Mouse (Mus musculus): ENCODE results near the gene Tcf12.

The Tcf12 gene

GRCm38 (mm10) chr9:72088893-72089611 is 22.6 kb downstream of the Tcf12 start:
- in situ Hi-C loops (cut with MboI): no loop called here

- in situ Hi-C loops (cut with MboI): no loop called here
Observed at GRCm38 (mm10) chr9:72085017-72085416, 26.7 kb downstream of the Tcf12 start.

- in situ Hi-C loops (cut with MboI): no loop called here
Observed at GRCm38 (mm10) chr9:72084131-72084530, 27.5 kb downstream of the Tcf12 start.

GRCm38 (mm10) chr9:72076158-72076557 is 35.5 kb downstream of the Tcf12 start:
- in situ Hi-C loops (cut with MboI): no loop called here

GRCm38 (mm10) chr9:72066151-72066550 is 45.5 kb downstream of the Tcf12 start:
- in situ Hi-C loops (cut with MboI): no loop called here

GRCm38 (mm10) chr9:72053144-72053543 is 58.5 kb downstream of the Tcf12 start:
- in situ Hi-C loops (cut with MboI): no loop called here

- in situ Hi-C loops (cut with MboI): no loop called here
Observed at GRCm38 (mm10) chr9:72040156-72040555, 71.5 kb downstream of the Tcf12 start.

- in situ Hi-C loops (cut with MboI): no loop called here
Observed at GRCm38 (mm10) chr9:72039369-72039768, 72.3 kb downstream of the Tcf12 start.

- in situ Hi-C loops (cut with MboI): no loop called here
Observed at GRCm38 (mm10) chr9:72037059-72037516, 74.6 kb downstream of the Tcf12 start.

- in situ Hi-C loops (cut with MboI): no loop called here
Observed at GRCm38 (mm10) chr9:72036257-72036656, 75.4 kb downstream of the Tcf12 start.

- in situ Hi-C loops (cut with MboI): no loop called here
Observed at GRCm38 (mm10) chr9:72033271-72033670, 78.4 kb downstream of the Tcf12 start.

- in situ Hi-C loops (cut with MboI): no loop called here
Observed at GRCm38 (mm10) chr9:72030274-72030673, 81.4 kb downstream of the Tcf12 start.

- in situ Hi-C loops (cut with MboI): no loop called here
Observed at GRCm38 (mm10) chr9:72029601-72030000, 82.1 kb downstream of the Tcf12 start.

- in situ Hi-C loops (cut with MboI): no loop called here
Observed at GRCm38 (mm10) chr9:72023274-72023673, 88.4 kb downstream of the Tcf12 start.

GRCm38 (mm10) chr9:72021512-72021911 is 90.2 kb downstream of the Tcf12 start:
- in situ Hi-C loops (cut with MboI): no loop called here

- in situ Hi-C loops (cut with MboI): no loop called here
Observed at GRCm38 (mm10) chr9:72016021-72016420, 95.7 kb downstream of the Tcf12 start.

- in situ Hi-C loops (cut with MboI): no loop called here
Observed at GRCm38 (mm10) chr9:72014585-72015381, 96.9 kb downstream of the Tcf12 start.

- in situ Hi-C loops (cut with MboI): no loop called here
Observed at GRCm38 (mm10) chr9:72013541-72013940, 98.1 kb downstream of the Tcf12 start.

- in situ Hi-C loops (cut with MboI): no loop called here
Observed at GRCm38 (mm10) chr9:72008634-72009033, 103.0 kb downstream of the Tcf12 start.

GRCm38 (mm10) chr9:71991147-71991546 is 120.5 kb downstream of the Tcf12 start:
- in situ Hi-C loops (cut with MboI): no loop called here

- in situ Hi-C loops (cut with MboI): no loop called here
Observed at GRCm38 (mm10) chr9:71990376-71990775, 121.3 kb downstream of the Tcf12 start.

- in situ Hi-C loops (cut with MboI): no loop called here
Observed at GRCm38 (mm10) chr9:71989663-71990062, 122.0 kb downstream of the Tcf12 start.

GRCm38 (mm10) chr9:71986716-71987115 is 125.0 kb downstream of the Tcf12 start:
- in situ Hi-C loops (cut with MboI): no loop called here

All from mature B cell (primary cell).